Mouse (Mus musculus): ENCODE measurements around the gene Fggy.

The Fggy gene

DNA sequence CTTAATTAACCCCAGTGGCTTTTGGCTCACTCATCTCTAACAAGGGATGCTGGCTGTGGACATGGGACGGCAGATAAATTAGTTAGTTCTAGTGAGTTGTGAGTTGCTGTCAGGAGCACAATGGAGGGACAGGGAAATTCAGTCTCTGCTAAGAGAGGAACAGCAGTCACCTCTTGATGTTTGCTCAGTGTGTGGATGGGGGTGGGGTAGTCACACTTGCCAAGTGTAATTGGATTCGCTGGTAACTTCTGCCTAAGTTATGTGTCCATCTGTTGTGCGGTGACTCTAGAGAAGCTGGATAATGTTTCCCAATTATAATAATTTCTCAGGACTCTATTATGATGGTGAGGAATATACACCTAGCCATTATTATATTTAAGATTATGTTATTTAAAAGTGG lies 107.0 kb downstream of the Fggy start:
- no peak for DNase-seq (ENCODE audit: low spot score)

DNA sequence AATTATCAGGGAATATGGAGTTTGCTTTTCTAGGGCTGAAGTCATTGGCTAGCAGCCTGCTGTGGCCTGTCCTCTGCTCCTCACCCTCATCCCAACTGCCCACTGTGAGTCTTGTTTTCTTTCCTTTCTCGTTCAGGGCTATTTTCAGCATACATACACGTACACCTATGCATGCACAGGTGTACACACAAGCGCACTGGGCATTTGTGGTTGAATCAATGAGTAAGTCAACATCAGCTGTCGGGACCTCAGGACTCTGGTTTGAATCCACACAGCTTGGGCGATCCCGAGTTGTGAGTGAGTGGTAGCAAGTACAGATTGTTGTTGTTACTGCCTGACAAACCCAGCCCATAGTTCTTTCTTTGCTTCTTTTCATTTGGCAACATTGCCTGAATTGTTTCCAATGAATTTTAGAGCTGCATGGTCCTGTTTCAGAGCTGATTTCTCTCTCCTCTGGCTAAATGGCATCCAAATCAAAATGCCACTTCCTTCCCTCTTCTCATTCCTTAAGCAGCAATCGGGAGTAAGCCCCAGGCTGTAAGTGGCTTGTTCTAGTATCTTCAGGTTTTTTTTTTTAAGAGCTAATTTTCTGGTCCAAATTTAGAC lies 109.1 kb downstream of the Fggy start:
- no peak for DNase-seq (ENCODE audit: low spot score)

DNA sequence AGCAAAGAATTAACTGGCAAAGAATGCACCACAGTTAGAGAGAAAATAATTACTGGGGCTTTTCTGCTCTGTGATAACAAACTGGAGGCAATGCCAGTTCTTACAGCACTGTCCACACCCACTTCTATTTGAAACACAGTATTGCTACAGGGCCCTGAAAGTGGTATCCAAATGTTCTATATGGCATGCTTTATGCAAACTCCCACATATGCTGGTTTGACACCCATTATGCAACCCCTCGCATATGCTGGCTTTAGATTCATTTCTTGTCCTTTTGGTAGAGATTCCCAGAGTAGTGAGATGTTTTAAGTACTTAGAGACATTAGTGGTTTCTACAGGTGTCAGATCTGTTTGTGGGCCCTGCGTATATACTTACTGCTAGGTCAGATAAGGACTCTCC lies 109.6 kb downstream of the Fggy start:
- DNase-seq (ENCODE audit: low spot score): no peak

DNA sequence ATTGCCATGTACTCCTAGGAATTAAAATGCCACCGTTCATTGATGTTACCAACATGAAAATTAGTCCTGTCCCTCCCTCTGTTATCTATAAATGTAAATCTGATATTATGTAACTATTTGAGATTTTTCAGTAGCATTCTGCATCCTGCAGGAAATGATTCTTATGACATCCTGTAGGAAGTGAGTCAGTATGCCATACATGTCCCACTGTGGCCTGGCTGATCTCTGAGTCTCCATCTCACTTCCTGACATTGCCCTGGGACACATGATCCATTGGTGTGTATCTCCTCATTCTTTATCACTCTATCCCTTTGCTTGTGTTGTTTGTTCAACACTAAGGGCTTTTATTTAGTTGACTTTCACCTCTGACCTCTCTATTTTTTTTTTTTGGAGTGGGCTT lies 110.3 kb downstream of the Fggy start:
- DNase-seq (ENCODE audit: low spot score): no peak

DNA sequence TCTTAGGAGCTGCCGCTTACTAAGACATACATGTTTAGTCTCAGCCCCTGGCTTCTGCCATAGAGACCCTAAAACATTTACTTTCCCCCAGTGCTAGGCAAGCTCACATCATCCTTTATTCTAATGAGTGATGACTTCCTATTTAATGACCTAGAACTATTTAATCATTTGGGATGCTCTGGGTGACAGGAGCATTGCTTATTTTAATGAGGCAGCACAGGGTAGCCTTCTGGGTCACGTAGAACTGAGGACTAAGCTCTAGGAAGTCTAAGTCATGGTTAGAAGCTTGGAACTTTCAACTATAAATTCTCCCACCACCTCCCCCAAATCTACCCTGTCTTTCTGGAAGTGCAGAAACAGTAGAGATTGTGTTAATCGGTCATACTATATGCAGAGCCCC lies 111.2 kb downstream of the Fggy start:
- DNase-seq (ENCODE audit: low spot score): no peak

DNA sequence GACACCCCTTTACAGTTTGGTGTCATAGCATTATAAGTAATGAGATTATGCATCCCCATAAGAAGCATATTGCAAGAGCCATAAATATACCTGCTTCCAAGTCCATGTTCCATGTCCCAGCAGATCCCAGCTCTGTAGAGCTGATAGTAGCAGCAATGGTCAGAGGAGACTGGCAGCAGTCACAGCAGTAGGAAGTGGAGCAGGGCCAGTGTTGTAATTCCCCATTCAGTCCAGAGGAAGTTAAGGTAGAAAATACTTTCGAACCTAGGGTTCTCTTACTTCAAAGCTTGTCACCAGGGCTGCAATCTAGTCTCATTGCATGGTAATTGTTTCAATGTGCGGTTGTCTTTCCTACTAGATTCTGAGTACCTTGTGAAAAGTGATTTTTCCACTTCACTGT lies 112.0 kb downstream of the Fggy start:
- no peak for DNase-seq (ENCODE audit: low spot score)

DNA sequence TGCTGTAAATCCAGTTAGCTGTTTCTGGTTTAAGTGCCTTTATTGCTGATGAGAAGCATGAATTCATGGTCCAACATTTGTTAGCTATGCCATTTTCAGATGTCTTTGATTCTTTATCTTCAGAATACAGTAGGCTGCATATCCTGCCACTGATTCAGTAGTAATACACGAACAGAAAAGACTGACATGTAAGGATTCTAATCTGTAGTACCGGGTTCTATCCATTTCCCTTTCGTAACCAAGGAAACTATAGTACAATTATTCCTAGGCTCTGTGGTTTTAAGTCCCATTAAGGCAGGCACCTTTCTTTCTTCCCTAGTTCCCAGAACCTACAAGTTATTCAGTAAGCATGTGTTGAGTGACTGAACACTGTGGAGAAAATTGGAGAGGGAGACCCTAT lies 113.3 kb downstream of the Fggy start:
- DNase-seq (ENCODE audit: low spot score): no peak

DNA sequence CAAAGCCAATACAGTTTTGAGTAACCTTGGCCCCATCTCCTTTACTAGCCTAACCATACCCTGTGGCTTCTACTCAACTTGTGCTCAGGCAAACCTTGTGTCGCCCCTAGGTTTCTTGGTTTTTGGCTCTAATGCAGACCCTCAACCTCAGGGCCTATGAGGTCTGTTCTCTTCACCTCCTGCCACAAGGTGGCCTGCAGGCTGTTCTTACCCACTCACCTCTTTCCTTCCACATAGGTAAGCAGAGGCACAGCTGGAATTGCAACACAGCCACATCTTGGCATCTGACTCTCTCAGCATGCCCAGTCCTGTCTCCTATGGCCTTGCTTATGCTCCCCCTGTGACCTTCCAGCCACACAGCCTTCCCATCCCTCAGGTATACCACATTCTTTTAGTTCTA lies 114.7 kb downstream of the Fggy start:
- DNase-seq (ENCODE audit: low spot score): no peak

DNA sequence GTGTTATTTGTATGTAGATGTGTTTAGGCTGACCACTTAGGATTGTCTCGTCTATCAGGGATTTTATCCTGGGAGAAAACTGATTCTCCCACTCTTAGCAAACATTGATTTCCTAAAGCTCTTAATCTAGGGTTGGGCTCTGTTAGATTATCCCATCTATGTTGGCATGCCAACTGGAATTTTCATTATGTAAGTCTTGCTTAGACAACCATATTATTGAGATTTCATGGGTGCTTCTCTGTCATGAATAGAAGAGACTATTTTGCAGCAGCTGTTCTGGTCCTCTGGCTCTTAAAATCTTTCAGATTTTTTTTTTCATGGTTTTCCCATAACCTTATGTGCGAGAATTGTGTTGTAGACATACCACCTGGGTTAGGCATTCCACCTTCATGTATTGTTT lies 119.1 kb downstream of the Fggy start:
- no peak for DNase-seq (ENCODE audit: low spot score)

DNA sequence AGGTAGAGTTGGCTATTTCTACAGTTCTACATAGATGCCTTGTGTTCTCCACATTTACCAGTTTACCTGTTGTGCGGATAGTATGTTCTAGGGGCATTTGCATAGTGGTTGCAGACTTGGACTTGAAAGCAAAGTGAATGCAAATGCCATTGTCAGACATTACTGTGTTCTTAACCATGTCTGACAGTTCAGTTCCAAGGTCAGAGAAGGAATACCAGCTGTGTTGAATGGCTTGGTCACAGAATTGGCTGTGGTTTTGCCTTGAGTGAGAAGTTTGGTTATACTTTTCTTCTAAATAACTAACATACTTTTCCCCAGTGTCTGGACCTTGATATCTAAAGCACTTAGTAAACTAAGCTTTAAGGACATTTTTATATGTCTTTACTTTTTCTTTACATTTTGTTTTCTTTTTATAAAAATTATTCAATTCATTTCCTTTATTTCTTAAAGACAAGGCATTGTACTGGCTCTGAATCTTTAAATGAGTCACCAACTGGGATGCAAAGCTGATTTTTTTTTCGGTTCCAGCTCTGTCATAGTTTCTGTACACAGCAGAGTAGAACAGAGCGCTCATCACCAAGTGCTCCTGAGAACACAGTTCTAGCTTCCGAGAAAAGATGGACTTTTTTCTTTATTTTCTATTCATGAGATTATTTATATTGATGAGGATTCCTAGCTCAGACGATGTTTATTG lies 123.6 kb downstream of the Fggy start:
- DNase-seq (ENCODE audit: low spot score): no peak

DNA sequence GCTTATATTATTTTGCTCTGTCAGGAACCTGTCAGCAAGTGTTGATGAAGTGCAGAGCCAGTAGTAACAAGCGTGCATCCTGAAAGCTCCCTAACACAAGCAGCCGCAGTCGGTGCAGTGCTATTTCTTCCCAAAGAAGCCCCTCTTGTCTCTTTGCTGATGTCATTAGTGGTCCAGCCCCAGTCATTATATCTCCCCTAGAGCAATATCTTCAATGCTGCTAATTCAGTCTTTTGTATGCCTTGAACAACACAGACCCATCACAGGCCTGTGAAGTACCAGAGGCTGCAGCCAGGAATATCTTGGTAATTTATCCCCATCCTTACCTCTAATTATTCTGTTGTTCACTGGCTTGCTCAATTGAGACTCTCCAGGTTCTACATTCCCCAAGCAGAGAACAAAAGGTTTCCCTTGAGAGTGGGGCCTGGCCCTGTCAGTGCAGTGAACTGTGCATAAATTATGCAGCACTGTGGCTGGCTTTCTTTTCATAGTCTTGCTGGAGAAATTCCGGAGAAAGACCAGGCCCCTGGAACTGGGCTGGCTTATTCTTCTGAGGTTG lies 127.3 kb downstream of the Fggy start:
- DNase-seq (ENCODE audit: low spot score): peak; percentile 82

DNA sequence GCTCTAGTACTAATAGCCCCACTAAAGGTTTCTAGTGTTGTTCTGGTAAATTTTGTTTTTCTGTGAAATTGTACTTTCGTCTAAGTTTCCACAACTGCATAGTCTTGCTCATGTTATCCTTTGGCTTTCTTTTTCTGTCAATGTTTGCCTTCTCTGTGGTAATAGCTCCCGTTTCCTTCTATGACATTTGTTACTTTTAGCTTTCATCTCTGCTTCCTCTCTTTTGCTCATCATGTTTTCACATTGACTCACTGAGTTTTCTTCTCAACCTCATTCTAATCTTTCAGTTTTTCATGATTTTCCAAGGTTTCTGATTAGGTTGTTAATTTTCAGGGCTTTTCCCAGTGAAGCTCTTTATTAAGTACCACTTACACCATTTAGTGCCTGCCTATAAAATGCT lies 129.5 kb downstream of the Fggy start:
- DNase-seq (ENCODE audit: low spot score): no peak

DNA sequence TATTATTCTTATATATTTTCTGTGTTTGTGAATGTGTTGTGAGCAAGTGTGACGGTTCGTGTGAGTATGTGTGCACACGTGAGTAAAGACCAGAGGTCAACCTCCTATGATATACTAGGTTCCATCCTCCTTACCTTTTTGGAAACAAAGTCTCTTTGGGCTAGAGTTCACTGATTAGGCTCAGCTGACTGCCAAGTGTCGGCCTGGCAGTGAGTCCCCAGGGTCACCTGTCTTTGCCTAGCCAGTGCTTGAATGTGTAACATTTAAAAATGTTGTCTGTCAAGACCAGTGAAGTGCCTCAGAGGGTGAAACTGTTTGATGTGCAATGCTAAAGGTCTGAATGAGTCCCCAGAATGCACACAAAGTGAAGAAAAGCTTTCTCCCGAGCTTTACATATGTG lies 130.0 kb downstream of the Fggy start:
- no peak for DNase-seq (ENCODE audit: low spot score)

DNA sequence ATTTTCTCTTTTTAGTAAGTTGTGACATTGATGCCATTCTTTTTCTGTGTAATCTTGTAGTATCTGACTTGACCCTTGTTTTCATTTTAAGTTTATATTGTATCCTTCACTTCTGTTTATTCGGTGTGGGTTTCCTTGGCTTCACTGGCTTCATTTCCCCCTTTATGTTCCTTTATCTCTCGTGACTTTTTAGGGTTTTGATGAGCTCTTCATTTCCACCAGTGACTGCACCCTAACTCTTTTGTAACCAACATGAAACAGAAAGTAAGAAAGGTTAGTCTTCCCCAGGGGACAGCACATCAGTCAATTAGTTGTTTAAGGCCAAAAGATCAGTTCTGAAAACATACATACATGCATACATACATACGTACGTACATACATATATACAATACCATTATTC lies 130.9 kb downstream of the Fggy start:
- no peak for DNase-seq (ENCODE audit: low spot score)

DNA sequence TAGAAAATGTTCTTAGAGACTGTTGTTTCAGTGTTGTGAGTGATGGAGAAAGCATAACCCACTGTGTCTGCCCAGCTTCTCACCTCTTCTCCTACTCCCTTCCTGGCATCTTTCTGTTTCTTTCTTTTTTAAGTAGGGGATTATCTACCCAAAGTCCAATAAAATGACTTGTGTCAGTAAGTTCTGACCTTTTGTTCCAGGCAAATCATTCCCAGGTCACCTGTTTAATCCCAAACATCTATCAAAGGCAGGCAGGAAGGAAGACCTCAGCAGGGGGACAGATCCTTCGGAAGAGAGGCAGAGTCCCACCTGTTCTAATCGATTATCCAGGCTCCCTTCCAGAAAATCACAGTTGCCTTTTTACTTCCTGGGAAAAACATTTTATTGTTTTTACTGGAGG lies 143.1 kb downstream of the Fggy start:
- no peak for DNase-seq (ENCODE audit: low spot score)

DNA sequence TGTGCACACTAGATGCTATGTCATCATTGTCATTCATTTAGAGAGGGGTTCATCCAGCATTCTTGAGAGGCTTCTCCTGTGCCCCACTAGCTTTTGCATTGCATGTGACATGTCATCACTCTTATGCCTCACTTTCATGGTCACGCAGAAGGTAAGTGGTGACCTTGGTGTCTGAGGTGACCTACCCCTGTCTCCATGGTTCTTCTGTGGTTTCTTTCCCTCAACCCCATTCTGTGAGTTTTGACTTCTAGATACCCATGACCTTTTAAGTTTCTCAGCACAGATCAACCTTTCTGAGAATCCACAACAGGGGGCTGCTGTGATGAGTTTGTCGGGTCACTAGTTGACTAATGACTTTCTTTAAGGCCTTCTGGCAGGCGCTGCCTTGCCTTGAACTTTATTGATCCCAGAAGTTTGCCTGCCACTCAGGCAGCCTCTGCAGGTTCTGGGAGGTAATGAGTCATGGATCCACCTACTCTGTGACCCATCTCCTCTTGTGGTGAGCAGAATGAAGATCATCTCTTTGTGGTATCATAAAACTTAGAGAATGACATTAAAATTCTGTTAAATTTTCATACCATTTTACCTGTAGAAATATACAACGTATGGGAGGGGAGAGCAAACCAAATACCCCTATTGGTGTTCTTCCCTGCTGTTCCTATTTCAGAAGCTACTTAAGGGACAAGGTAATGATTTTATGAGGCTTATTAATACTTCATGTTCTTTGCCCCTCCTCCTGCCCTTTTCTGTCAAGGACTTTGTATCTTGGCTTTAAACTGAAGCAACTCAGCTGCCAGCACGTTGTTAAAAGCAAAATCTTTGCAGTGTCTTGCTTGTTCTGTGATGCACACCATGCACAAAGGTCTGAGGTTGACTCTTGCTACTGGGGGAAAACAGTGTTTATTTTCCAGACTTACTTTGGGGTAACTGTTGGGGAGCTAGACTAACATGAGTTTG lies 150.9 kb downstream of the Fggy start:
- no peak for DNase-seq (ENCODE audit: low spot score)

DNA sequence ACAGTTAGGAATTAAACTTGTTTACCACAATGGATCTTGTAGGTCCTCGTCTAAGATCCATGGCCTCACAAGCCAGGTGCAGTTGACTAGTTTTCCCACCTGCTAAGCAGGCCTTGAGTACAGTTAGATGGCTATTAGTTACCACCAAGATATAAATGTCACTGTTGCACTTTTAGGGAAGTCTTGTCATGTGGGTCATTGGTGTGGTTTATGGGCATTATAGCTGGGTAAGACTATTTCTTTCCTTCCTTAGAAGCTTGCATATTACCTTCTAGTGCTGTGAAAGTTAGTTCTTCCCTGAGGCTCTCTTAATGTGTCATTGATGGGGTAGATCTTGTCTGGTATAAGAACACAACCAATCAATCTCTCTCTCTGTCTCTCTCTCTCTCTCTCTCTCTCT lies 152.4 kb downstream of the Fggy start:
- DNase-seq (ENCODE audit: low spot score): no peak

DNA sequence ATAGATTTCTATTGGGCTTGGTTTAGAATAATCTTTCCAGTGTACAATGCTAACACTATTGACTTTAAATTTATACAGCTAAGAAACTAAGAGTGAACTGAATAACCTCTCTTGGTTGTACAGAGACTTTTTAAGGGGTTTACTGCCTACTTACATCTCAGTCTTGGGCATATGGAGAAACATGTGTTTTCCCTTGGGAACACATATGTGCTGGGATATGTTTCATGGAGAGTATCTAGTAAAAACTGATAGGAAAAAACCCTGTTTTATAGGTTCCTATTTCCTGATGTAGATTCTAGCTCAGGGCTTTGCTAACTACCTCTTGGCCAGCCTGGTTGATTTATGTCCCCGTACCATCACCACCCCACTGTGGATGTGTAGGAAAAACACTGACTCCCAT lies 155.5 kb downstream of the Fggy start:
- DNase-seq (ENCODE audit: low spot score): no peak

DNA sequence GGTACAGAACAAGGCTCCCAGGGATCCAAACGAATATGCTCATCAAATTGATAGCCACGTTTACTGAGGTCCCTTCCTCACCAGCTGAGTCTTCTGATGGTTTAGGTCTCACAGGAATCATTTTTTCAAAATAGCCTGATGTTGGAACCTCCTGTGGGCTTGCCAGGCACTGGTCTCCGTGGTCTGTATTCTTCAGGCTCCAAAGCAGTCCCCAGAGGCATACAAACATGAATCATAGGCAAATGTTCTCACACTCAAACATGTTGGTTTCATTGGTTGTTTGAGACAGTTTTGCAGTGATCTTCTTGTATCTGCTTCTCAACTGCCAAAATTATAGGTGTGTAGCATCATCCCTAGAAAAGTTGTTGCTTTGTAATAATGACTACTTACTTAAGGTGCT lies 156.0 kb downstream of the Fggy start:
- DNase-seq (ENCODE audit: low spot score): no peak

DNA sequence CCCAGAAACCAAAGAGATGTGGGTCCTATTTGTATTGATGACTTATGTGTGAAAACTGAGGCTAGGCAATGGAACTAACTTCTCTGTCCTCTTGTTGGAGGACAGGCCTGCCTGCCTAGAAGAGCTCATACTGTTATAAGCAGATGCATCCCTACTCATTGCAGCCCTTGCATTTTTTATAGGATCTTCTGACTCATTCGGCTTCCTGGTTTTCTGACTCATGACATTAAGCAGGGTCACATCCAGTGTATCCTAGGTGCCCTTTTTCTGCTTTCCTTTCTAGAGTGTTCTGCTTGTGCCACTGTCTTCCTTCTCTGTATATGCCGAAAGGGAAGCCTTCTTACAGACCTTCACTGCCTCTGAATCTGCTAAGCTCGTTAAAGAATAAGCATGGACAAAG lies 158.8 kb downstream of the Fggy start:
- DNase-seq (ENCODE audit: low spot score): no peak

DNA sequence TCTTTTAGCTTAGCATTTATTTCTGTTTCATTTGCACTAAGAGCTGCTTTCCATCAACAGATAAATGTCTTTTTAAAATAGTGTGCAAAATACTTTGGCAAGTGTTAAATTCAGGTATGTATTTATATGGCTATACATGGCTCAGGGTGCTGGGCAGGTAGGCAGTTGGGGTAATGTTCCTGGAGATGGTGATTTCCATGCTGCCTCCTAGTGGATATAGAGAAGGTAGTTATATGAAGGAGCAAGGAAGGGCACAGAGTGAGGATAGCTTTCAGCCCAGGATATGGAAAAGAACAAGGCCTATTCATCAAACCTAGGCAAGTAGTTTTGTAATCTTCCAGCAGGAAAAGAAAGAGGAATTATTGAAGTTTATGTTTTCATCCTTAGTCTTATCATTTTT lies 166.3 kb downstream of the Fggy start:
- no peak for DNase-seq (ENCODE audit: low spot score)

DNA sequence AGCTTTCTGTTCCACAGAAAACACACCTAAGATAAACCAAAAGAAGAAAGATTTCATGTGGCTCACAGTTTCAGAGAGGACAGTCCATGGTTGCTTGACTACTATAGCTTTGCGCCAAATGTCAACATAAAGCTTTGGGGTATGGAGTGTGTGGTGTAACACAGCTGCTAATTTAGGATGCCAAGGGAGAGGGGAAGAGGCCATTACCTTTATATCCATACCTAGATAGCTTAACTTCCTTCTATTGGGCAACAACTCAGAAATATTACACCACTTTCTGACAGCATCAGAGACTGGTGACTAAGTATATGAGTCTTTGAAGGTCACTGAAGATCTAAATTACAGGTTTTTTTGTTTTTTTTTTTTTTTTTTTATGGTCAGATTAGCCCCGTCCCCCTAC lies 169.1 kb downstream of the Fggy start:
- DNase-seq (ENCODE audit: low spot score): no peak

Measured in embryo, embryonic 10 days (tissue).